Mouse (Mus musculus): ENCODE measurements at regions not wholly inside any gene's neighbourhood (a gene's known extent, or its start where the extent isn't known, plus 50 kb on each side); places are given as distances from the start of the nearest gene placed in this dataset.
A peak's percentile ranks its signal among the peaks of the same experiment; 100 is the strongest.
"Not testable (repeated sequence)": the region's sequence is repeated elsewhere in the genome, so short reads cannot be mapped to it uniquely, and the experiment has no call there.

DNA sequence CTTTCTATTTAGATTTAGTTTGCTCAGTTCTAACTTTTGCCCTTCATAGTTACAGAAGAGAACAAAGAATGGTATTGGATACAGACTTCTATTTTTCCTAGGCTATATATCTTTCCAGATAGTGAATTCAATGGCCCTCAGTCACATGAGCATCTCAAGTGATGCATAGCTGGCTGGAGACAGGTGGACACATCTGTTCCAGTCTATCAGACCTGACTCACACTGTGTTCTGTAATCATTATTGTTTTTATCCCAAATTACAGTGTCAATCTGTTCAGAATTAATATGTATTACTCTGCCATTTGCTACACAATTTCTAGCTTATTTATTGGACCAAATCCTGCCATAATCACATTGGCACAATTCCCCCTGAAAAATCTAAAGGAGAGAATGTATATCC lies 298.0 kb upstream of the Foxg1 start:
- no peak for DNase-seq (ENCODE audit: low read depth, low spot score)

DNA sequence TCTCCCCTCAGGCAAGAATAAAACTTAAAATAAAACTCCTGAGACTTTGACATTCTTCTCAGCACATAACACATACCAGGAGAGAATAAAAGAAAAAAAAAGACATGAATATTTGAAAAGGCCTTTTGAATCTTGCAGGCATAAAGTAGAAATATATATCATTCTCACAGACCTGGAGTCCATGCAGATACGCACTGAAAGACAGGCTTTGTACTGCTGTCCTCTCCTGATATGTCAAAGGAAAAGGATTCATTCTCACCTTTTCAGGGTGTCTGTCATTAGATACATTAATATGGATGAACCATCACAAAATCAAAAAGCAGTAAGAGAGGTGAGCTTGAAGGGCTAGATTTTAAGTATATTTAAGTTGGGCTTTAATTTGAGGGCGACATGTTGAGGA lies 296.4 kb upstream of the Foxg1 start:
- DNase-seq (ENCODE audit: low read depth, low spot score) = no peak

DNA sequence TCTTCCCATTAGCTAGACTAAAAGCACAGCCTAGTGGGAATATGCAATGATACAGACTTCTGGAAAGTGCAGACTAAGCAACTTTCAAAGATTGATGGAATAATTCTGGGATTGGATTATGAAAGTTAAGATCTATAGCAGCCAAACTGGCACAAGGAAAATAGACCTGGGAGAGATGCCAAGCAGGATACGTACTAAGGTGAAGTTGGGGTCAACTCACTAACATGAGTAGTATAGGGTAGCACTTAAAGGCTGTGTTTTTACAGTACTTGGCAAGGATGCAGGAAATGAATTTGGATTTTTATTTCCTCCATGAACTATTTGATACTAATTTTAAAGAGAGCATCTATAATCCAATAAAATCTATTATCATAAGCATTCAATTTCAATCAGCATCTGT lies 292.3 kb upstream of the Foxg1 start:
- no peak for DNase-seq (ENCODE audit: low read depth, low spot score)

DNA sequence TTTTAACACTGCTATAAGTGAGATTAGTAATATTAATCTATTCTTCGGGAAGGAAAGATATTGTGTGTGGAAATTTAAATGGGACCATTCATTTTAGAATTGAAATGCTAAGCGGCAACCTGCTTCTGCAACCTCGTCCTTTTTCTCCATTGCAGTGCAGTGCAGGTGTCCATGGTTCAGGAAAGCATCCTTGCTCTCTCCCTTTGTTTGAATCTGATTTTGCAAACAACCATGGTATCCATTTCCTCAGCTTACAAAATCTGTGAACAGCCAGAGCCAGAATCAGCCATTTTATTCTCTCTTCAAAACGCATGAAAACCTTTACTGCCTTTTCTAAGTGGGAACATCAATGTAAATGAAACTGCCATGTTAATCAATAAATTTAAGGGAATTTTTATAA lies 276.5 kb upstream of the Foxg1 start:
- DNase-seq (ENCODE audit: low read depth, low spot score) = no peak

DNA sequence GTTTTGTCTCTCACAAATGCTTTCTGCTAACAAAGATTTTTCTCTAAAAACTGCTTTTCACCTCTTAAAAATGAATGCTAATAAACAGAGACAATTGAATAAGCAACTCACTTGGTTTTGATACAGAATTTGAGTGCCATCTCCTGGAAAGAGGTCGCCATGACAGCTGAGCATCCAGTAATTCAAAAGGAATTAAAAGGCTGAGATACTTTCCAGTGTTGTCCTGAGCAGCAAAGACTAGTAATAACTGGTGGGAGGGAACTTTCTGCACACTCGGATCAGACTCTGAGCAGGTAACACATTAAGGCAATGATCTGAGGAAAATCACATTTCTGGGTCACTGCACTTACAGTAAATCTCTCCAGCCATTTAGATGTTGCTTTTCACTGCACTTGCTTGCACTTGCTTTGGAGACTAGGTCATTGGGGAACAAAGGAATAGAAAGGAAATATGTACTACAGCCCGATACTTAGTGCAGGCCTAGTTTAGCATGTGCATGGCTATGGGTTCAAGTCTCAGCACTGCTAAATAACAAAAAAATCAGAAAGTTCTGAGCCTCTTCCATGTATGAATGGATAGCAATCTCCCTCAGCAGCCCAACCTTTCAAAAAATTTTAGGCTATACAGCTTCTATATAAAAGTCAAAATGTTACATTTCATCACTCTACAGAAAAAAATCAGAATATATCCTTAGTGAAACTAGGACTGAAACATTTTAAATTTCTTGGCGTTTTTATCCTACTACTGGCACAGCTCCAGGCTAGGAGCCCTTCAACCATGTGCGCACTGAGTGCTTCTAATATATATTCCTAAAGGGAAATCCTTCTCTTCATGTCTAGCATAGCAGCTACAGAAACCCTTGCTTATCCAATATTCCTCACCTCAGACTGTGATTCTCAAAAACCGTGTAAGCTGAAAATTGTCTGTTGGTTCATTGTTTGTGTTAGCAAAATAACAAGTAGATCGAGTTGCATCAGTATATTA lies 275.8 kb upstream of the Foxg1 start:
- peak; percentile 17 for DNase-seq (ENCODE audit: low read depth, low spot score)

DNA sequence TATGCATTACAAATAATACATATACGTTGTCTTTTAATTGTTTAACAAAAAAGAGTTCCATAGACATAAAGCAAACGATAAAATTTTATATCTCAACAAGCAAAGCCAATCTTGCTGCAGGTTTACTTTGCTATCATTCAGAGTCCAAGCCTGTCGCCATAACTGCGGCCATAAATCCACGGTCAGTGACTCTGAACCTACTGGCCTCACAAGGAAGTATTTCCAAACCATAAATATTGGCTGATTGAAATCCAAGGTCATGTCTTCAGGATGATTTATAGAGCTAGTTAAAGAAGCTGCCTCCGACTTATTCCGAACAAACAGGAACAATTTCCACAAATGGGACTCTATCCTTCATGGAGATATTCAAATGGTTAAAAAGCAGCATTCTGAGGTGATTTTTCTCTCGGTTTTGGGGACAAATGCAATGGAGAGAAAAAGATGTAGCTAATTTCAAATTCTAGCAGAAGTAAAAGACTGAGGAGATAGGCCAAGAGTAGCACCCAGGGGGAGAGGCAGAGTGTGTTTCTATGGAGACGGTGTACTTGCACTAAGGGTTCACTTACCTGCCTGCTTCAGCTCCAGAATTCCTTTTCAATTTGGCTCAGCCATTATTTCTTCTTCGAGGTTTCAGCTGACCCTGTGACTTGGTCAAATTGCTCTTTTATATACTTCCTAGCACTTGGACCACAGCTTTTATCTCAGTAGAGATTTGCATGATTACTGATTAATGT lies 274.9 kb upstream of the Foxg1 start:
- DNase-seq (ENCODE audit: low read depth, low spot score) = no peak

DNA sequence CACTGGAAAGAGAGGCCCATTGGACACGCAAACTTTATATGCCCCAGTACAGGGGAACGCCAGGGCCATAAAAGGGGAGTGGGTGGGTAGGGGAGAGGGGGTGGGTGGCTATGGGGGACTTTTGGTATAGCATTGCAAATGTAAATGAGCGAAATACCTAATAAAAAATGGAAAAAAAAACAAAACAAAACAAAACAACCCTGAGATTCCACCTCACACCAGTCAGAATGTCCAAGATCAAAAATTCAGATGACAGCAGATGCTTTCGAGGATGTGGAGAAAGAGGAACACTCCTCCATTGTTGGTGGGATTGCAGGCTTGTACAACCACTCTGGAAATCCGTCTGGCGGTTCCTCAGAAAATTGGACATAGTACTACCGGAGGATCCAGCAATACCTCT lies 251.4 kb upstream of the Foxg1 start:
- DNase-seq (ENCODE audit: low read depth, low spot score) = not testable (repeated sequence)

DNA sequence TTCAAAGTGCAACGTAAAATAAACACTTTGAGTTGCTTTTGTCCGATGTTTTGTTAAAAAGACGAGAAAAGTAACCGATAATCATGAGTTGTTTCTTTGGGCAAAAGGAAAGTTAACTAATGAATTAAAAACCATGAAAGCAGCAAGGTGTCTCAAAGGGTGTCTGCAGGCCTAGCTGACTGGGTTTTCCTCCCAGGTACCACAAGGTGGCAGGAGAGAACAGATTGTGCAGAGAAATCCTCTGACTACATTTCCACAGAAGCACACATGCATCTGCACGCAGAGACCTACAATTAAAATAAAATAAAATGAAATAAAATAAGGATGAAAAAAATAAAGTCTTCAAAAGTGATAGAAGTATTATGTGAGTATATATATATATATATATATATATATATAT lies 212.4 kb upstream of the Foxg1 start:
- DNase-seq (ENCODE audit: low read depth, low spot score) = peak; percentile 62

DNA sequence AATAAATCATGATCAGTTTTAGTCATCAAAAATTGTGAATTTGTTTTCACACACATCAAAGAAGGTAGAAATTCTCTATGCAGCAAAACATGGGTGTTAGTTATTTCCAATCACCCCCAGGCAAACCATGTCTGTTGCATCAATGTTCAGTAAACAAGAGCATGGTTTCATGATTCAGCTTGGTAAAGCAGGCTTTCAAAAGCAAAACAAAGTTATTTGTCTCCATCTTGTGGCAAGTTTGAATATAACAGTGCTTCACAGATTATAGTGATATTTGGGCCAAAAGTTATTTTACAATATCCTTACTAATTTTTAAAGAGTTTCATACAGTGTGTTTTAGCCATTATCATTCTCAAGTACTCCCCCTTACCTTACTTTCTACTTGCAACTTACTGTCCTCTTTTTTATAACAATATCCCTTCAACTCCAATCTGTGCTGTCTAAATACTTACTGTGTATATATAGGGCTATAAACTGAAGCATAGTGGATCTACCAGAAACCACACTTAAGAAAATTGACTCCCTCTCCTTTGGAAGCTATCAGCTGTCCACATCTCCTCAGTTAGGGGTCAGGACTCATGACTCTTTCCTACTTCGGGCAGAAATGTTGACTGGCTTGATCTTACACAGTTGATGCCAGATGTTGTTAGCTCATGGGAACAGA lies 211.3 kb upstream of the Foxg1 start:
- DNase-seq (ENCODE audit: low read depth, low spot score) = peak; percentile 7

DNA sequence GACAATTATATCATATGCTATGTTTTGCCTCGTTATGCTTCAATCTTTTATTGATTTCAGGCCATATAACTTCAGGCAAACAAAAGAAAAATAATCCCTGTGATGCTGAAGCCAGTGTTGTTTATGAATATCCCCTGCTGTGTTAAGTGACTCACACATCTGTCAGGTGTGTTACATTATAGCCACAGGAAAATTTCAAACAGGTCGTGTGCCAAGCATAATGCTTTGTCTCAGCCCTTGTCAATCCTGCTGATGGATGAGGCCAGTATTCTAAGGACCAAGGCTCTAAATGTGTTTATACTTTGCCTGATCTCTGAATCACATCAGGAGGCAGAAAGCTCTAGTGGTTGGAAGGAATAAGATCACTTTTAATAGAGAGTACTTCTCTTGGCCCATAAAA lies 191.1 kb upstream of the Foxg1 start:
- DNase-seq (ENCODE audit: low read depth, low spot score) = no peak

DNA sequence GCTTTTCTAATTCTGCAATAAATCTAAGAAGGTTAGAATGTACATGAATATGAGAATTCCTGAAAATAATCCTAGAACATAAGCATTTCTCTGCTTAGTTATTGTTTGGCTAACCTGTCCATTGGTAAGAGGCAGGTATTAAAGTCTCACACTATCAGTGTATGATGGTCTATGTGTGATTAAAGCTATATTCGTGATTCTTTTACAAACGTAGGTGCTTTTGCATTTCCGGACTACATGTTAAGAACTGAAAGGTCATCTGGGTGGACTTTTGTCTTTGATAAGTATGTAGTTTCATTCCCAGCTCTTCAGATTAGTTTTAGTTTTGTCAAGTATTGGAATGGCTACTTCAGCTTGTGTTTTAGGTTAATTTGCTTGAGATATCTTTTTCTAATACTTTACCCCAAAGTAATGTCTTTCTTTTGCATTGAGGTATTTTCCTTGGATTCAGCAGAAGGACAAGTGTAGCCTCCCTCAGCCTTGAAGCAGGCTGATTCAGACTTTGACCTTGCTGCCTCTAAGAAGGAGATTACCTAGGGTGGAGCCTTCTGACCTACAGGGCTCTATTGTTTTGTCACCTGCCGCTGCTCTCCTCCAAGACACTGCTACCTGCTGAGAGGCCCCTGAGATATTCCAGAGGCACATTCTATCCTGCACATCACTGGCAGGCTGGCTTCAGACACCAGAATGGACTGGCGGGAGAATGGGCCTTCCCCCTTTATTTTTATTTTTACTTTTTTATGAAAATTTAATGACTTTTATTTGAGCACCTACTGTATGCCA lies 148.7 kb upstream of the Foxg1 start:
- peak; percentile 66 for DNase-seq (ENCODE audit: low read depth, low spot score)
